Mouse (Mus musculus): ENCODE results near the gene Hoxa10. TPM values are rescaled to one million over a fixed set of nuclear protein-coding genes. Genes with fewer than 3 reads are reported as not detected.

Gene Hoxa10
- polyA plus RNA-seq, 2 experiments, result 0.04 TPM; not detected in 1

GRCm38 (mm10) chr6:52217895-52218642 lies 22.6 kb downstream of the Hoxa10 start:
- WGBS (ENCODE audit: insufficient replicate concordance), result 11% methylated on average over 23 of the region's 23 CpGs

GRCm38 (mm10) chr6:52217459-52217768 lies 23.2 kb downstream of the Hoxa10 start:
- WGBS (ENCODE audit: insufficient replicate concordance), result under 1% methylated on average over 25 of the region's 25 CpGs
- no peaks in the 10 kb centered on the region for H3K4me1 ChIP-seq (replicated peaks; ENCODE audit: control insufficient read depth in 2 of 2, insufficient read depth in 2 of 2, low read length in 1 of 2)
- no peak overlapping the region for H3K9ac ChIP-seq (replicated peaks)
- DNase-seq (ENCODE audit: low read depth in 3 of 3, low spot score in 3 of 3) (no peak), ATAC-seq (ENCODE audit: insufficient read depth) (no peak)
- H3K4me2 ChIP-seq (ENCODE audit: low read depth), result peak overlapping the region; percentile 31
- H3K27me3 ChIP-seq (ENCODE audit: control insufficient read depth, insufficient read depth, low read length), result peaks cover 100% of the 10 kb centered on the region
- TF ChIP-seq CTCF (IDR thresholded peaks at IDR 0.05; ENCODE audit: low read depth) (no peak), EP300 (IDR thresholded peaks at IDR 0.05; ENCODE audit: low read depth) (no peak)
- H3K36me3 ChIP-seq (replicated peaks; ENCODE audit: control insufficient read depth, insufficient read depth, low read depth), result no peaks in the 10 kb centered on the region
- no peaks in the 10 kb centered on the region for H3K9me3 ChIP-seq (ENCODE audit: control insufficient read depth, low read length)
- H3K27ac ChIP-seq, result no peak overlapping the region
- peak overlapping the region in 1 of 2 experiments; percentile 12; a peak in 2 of 4 replicates for H3K4me3 ChIP-seq (ENCODE audit: insufficient read depth in 1 of 2, low read depth in 2 of 2, low read length in 2 of 2)

More at GRCm38 (mm10) chr6:52217895-52218642, 22.6 kb downstream of the Hoxa10 start:
- no peaks in the 10 kb centered on the region for H3K36me3 ChIP-seq (replicated peaks; ENCODE audit: control insufficient read depth, insufficient read depth, low read depth)
- H3K9me3 ChIP-seq (ENCODE audit: control insufficient read depth, low read length), result no peaks in the 10 kb centered on the region
- H3K4me3 ChIP-seq (ENCODE audit: insufficient read depth in 1 of 2, low read depth in 2 of 2, low read length in 2 of 2), result no peak overlapping the region; a peak in 1 of 4 replicates
- 0 out of 2 replicates have a peak overlapping the region, but pooled peaks have one; percentile 31 for H3K4me2 ChIP-seq (ENCODE audit: low read depth)
- ATAC-seq (ENCODE audit: insufficient read depth) (no peak), DNase-seq (ENCODE audit: low read depth in 3 of 3, low spot score in 3 of 3) (no peak)
- TF ChIP-seq CTCF (IDR thresholded peaks at IDR 0.05; ENCODE audit: low read depth), result no peak
- no peak for TF ChIP-seq EP300 (IDR thresholded peaks at IDR 0.05; ENCODE audit: low read depth)
- peaks cover 100% of the 10 kb centered on the region for H3K27me3 ChIP-seq (ENCODE audit: control insufficient read depth, insufficient read depth, low read length)
- H3K9ac ChIP-seq (replicated peaks), result no peak overlapping the region
- H3K4me1 ChIP-seq (replicated peaks; ENCODE audit: control insufficient read depth in 2 of 2, insufficient read depth in 2 of 2, low read length in 1 of 2), result no peaks in the 10 kb centered on the region
- no peak overlapping the region for H3K27ac ChIP-seq

GRCm38 (mm10) chr6:52216691-52217458 lies 23.8 kb downstream of the Hoxa10 start:
- Histone ChIP-seq H3K27ac (no peak overlapping the region), H3K4me1 (replicated peaks; ENCODE audit: control insufficient read depth in 2 of 2, insufficient read depth in 2 of 2, low read length in 1 of 2) (no peaks in the 10 kb centered on the region), H3K4me2 (ENCODE audit: low read depth) (peak overlapping the region; percentile 31), H3K36me3 (replicated peaks; ENCODE audit: control insufficient read depth, insufficient read depth, low read depth) (no peaks in the 10 kb centered on the region), H3K9me3 (ENCODE audit: control insufficient read depth, low read length) (no peaks in the 10 kb centered on the region), H3K4me3 (ENCODE audit: insufficient read depth in 1 of 2, low read depth in 2 of 2, low read length in 2 of 2) (peak overlapping the region in 1 of 2 experiments; percentile 12; a peak in 1 of 4 replicates), H3K9ac (replicated peaks) (no peak overlapping the region), H3K27me3 (ENCODE audit: control insufficient read depth, insufficient read depth, low read length) (peaks cover 100% of the 10 kb centered on the region)
- DNase-seq (ENCODE audit: low read depth in 3 of 3, low spot score in 3 of 3) (no peak), ATAC-seq (ENCODE audit: insufficient read depth) (no peak)
- no peak for TF ChIP-seq CTCF (IDR thresholded peaks at IDR 0.05; ENCODE audit: low read depth)
- no peak for TF ChIP-seq EP300 (IDR thresholded peaks at IDR 0.05; ENCODE audit: low read depth)
- whole genome bisulfite sequencing (ENCODE audit: insufficient replicate concordance), result 2% methylated on average over 60 of the region's 60 CpGs

DNA sequence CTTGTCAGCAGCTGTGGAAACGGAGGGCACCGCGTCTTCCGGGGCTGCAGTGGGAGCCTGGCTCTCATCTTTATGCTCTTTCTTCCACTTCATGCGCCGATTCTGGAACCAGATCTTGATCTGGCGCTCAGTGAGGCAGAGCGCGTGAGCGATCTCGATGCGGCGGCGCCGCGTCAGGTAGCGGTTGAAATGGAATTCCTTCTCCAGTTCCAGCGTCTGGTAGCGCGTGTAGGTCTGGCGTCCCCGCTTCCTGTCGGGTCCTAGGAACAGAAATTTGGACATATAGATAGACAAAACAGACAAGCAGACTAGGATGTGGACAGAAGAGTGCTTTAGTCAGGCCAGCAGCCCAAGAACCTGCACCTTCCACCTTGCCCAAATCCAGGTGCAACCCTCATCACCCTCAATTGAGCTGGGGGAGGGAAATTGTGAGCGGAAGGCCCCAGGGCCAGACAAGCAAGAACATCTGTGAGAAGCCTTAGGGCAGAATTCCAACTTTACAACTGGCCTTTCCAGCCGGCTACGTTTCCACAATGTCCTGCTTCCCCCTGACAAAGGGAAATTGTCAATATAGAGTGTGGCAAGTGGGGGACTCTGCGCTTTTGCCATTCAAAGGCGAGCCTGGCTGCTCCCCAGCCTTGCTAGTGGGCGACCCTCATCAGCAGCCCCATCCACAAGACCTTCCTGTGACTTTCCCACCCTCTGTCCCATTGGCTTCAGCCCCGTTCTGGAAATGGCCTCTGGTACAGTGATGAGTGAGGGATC lies 24.7 kb downstream of the Hoxa10 start:
- Histone ChIP-seq H3K27ac (no peak overlapping the region), H3K27me3 (ENCODE audit: control insufficient read depth, insufficient read depth, low read length) (peaks cover 100% of the 10 kb centered on the region), H3K9ac (replicated peaks) (no peak overlapping the region), H3K4me1 (replicated peaks; ENCODE audit: control insufficient read depth in 2 of 2, insufficient read depth in 2 of 2, low read length in 1 of 2) (no peaks in the 10 kb centered on the region), H3K4me3 (ENCODE audit: insufficient read depth in 1 of 2, low read depth in 2 of 2, low read length in 2 of 2) (no peak overlapping the region), H3K36me3 (replicated peaks; ENCODE audit: control insufficient read depth, insufficient read depth, low read depth) (no peaks in the 10 kb centered on the region), H3K9me3 (ENCODE audit: control insufficient read depth, low read length) (no peaks in the 10 kb centered on the region), H3K4me2 (ENCODE audit: low read depth) (no peak overlapping the region)
- TF ChIP-seq EP300 (IDR thresholded peaks at IDR 0.05; ENCODE audit: low read depth) (no peak), CTCF (IDR thresholded peaks at IDR 0.05; ENCODE audit: low read depth) (no peak)
- no peak for DNase-seq (ENCODE audit: low read depth in 3 of 3, low spot score in 3 of 3)
- 3% methylated on average over 30 of the region's 30 CpGs for WGBS (ENCODE audit: insufficient replicate concordance)
- ATAC-seq (ENCODE audit: insufficient read depth), result no peak
